Mouse (Mus musculus) 3134 (cell line): ENCODE results near the gene Myod1.

ENCODE experiments used
- DNase-seq: peaks from one replicate; pipeline ENCODE4 v3.0.0-alpha.2; 2011; ENCODE audit warnings: low spot score; ENCODE audit not compliant: insufficient read length; ENCODE audit errors: extremely low read depth

Myod1 gene

DNA sequence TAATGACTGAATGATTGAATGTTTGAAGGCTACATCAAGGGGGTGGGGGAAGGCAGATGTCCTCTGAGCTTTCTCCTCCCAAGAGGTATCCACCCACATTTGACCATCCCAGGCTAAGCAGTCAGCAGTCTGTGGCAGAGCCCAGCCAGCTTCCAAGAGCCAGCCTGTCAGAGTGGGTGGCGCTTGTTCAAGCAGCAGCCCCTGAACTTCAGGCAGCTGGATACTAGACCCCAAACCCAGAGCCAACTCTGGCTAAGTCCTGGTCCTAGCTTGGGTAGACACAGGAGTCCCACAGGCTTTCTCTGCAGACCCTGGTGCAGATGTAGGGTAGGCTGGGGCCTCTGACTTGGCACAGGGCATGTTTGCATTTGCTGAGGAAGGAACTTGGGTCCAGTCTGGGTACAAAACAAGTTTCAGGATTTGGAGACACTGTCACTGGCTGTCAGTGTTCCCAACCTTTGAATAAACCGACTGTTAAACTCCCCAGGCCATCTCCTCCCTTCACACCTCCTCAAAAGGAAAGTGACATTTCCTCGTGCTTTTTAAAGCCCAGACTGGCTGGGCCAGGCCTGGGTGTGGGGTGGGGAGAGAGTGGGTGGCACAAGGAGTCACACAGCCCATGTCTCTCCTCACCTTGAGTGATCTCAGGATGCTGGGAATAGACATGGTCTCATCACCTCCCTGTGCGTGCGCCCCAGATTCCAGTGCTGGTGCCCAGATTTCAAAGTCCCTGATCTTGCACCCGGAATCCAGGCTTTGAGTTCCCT lies 37.9 kb downstream of the Myod1 start:
- no peak for DNase-seq

DNA sequence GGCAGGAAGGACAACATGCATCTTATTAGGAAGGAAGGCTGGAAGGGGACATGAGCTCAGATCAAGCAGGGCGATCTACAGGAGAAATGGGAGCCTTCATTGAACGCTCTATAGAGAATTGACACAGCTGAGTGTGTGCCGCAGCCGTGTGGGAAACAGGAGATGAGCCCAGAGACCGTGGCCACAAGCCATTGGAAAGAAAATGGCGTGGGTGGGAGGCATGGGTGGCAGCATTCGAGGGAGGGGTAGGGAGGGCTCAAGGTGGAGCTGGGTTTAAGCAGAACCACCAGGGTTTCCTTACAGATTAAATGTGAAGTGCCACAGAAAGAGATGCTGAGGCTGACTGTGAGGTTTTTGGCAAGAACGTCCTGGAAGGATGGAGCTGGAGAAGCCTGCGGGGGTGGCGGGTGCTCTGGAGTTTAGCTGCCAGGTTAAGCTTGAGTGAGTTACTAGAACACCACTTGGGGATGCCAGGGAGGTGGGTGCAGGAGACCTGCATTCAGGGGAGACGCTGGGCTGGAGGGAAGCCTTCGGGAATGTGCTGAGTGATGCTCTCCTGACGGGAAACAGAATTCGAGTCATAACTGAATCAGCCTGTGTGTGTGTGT lies 39.6 kb downstream of the Myod1 start:
- no peak for DNase-seq

DNA sequence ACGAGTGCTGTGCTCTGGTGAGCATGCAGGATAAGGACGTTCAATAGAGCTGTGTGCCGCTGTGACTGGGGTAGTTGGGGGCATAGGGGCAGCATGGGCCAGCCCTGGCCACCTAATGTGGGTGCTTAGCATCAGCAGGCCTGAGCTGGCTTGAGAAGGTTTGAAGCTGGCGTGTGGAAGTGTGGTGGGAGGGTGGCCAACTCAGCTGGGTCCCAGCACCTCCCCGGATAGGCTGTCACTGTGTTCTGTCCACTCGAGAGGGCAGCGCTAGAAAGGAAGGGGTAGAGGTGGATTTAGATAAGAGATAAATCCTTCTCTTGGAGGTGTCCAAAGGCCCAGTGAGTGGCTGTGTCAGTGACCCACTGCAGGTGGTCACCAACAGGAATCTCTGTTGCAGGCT lies 41.2 kb downstream of the Myod1 start:
- no peak for DNase-seq

DNA sequence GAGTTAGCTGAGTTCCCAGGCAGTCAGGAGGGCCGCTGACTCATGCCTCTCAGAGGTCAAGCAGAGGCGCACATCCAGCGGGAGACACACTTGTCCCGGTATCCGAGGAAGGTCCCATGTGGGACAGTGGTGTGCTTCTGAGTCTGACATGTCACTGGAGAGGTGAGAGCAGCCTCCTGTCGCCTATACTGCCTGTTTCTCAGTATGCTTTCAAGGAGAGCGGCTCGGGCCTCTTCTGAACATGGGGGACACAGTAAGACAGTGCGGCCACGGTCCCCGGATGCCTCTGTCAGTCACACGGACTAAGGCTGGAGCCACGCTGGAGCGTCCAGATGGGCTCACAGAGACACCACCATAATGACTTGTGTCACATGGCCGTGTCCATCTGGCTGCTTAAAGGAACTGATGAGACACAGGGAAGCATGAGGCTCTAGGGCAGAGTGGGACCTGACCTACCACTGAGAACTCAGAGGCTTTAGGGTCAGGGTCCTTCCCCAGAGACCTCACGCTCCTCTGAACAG lies 41.9 kb downstream of the Myod1 start:
- DNase-seq = no peak

DNA sequence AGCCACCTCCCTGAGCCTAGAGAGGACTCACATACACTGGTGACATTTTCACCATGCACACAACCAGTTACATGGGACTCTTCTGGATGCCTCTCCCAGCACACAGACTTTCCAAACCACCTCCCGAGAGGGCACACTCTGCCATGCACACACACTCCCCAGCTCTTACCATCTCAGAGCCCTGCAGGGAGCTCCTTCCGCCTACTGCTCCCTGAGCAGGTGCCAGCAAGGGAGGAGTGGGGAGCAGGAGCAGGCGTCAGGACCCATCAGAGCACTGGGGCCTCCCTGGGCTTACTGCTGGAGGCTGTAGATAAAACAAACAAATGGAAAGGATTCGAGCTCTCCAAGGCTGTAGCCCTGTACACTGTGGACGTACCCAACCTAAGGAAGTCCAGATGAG lies 45.3 kb downstream of the Myod1 start:
- no peak for DNase-seq

DNA sequence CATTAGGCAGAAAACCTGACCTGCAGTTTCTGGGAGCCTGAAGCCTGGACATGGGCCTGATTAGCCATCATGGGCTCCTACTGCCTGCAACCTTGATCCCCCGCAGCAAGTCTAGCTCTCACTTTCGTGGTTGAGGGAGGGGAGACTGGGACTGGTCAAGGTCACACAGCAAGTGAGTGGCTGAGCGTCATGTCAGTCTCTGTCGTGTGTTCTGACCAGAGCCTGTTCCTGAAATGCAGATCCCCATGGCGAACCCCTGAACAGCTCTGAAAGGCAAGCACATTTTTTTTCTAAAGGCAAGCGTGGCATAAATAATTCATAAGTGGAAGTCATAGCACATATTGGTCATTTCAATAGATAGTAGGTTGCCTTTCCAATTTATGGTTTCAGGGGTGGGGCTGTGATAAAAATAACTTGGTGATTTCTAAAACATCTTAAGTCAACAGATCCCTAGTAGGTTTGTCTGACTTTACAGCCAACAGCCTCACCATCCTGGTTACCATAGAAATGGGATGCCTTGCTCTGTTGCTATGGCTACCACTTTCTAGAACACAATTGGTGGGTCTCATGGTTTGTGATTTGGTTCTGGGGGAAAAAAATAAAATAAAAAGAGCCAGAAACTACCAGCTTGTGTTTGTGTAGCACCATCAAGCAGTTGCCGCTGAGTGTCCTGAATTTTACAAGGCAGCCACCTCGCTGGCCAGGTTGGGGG lies 45.9 kb downstream of the Myod1 start:
- DNase-seq = no peak

DNA sequence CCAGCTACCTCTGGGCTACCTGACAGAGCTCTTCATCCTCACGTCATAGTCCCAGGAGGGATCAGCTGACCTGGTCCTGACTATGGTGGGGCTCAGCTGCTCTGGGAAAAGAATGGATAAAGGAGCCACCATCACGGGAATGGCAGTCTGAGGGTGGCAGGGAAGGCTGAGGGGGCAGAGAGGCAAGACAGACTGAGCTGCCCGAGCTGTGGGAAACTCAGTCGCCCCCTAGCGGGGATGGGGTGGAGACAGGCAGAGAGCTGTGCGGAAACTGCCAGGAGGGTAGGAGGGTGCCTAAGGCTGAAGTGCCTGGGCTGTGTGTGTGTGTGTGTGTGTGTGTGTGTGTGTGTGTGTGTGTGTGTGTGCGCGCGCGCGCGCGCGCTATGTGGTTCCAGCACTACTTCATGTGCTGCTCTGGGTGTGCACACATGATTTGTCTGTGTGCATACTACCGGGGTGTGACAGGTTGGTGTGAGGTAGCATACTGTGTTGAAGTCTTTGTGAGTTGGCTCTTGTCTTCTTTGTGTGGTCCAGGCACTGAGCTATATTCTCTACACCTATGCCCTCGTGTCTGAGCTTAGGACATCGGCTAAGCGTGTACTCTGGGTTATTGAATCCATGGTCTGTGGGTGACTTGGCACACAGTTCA lies 46.6 kb downstream of the Myod1 start:
- DNase-seq = no peak

DNA sequence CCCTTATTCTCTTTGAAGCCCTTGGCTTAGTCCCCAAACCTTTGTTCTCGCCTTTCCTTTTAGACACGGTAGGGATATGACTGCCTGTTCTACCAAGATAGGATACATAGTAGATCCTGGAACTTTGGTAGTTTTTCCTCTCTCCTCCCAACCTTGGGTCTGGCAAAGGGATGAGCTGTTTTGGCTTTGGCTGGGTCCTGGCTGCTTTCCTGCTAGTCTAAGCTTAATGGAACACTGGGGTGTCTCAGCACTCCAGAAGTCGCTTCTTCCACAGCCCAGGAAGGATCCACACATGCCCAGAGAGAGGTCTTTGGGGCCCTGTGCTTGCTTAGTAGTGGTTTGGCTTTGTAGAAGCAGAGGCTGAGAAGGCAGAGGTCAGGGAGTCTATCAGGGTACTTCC lies 47.7 kb downstream of the Myod1 start:
- no peak for DNase-seq

DNA sequence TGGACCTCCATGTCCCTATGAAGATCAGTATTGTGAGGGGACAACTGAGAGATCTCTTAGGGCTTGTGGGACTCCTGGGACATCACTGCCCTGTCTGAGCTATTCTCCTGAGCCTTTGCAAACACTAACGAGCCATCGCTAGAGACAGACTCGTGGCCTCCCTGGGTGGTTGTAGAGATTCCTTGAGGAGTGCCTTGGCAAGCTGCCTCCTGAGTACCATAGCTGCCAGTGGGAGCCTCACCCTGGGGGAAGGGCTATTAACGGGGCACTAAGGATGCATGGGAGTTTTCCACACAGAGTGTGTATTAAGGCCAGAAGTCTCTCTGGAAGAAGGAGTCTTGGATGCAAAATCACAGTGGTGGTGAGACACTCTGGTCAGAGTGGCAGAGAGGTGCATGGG lies 48.7 kb downstream of the Myod1 start:
- DNase-seq = no peak
